Mouse (Mus musculus): ENCODE data around the gene P3h3.

GRCm38 (mm10) chr6:124809775-124810538 is 47.6 kb downstream of the P3h3 start:
- TF ChIP-seq POLR2A (IDR thresholded peaks at IDR 0.05; ENCODE audit: insufficient read length, low read depth) (peak; percentile 49), MYOG (IDR thresholded peaks at IDR 0.05; ENCODE audit: control insufficient read depth in 1 of 3, insufficient read depth in 1 of 3, insufficient read length in 2 of 3, low read depth in 2 of 3) (no peak), TCF12 (IDR thresholded peaks at IDR 0.05; ENCODE audit: insufficient read depth, poor library complexity, severe bottlenecking) (no peak), E2F4 (IDR thresholded peaks at IDR 0.05; ENCODE audit: insufficient read depth) (no peak), MYOD1 (IDR thresholded peaks at IDR 0.05; ENCODE audit: control insufficient read depth in 1 of 3, insufficient read length in 2 of 3, low read depth in 2 of 3) (no peak)

Data from myocyte (in vitro differentiated cells).